Mouse (Mus musculus) liver, embryonic 11.5 days (tissue): Measurements from ENCODE around the gene Cwc22. TPM values are rescaled to one million over a fixed set of nuclear protein-coding genes. Genes with fewer than 3 reads are reported as not detected.
A peak's percentile ranks its signal among the peaks of the same experiment; 100 is the strongest.

Experiments used
- ATAC-seq: fragments of 200-750 bp; cut with Nextera tagmentation; replicated peaks from 2 replicates; pipeline ENCODE4 v1.8.0; 2017; ENCODE audit warnings: moderate number of reproducible peaks, mild to moderate bottlenecking, moderate TSS enrichment, moderate library complexity; ENCODE audit not compliant: low FRiP score
- DNase-seq: peaks from one replicate; pipeline ENCODE4 v3.0.0-alpha.2; 2017; ENCODE audit warnings: low spot score
- H3K27ac ChIP-seq: fragments of 300-500 bp; sonication (generic); 2 replicates; pipeline ENCODE4 v1.5.1; 2014; ENCODE audit warnings: mild to moderate bottlenecking, low read depth, low read length, control low read depth
- H3K27me3 ChIP-seq: fragments of 300-500 bp; sonication (generic); replicated peaks from 2 replicates; pipeline ENCODE4 v1.6.1; 2014; ENCODE audit warnings: low read length, mixed read lengths; ENCODE audit not compliant: control insufficient read depth, insufficient read depth
- H3K36me3 ChIP-seq: fragments of 300-500 bp; sonication (generic); 2 replicates; pipeline ENCODE4 v1.6.1; 2014; ENCODE audit warnings: mild to moderate bottlenecking, low read length, moderate library complexity, mixed read lengths; ENCODE audit not compliant: control insufficient read depth, insufficient read depth
- H3K4me1 ChIP-seq: fragments of 300-500 bp; sonication (generic); replicated peaks from 2 replicates; pipeline ENCODE4 v1.6.1; 2014; ENCODE audit warnings: low read length, mixed read lengths; ENCODE audit not compliant: control insufficient read depth, insufficient read depth
- H3K4me2 ChIP-seq: fragments of 300-500 bp; sonication (generic); 2 replicates; pipeline ENCODE4 v1.6.1; 2014; ENCODE audit warnings: mild to moderate bottlenecking, control low read depth, moderate library complexity
- H3K4me3 ChIP-seq: fragments of 300-500 bp; sonication (generic); 2 replicates; pipeline ENCODE4 v1.5.1; 2014; ENCODE audit warnings: low read depth, low read length, control low read depth
- H3K9ac ChIP-seq: fragments of 300-500 bp; sonication (generic); 2 replicates; pipeline ENCODE4 v1.6.1; 2014; ENCODE audit warnings: low read depth, low read length, control low read depth
- H3K9me3 ChIP-seq: fragments of 300-500 bp; sonication (generic); 2 replicates; pipeline ENCODE4 v1.6.1; 2016; ENCODE audit warnings: low read length, inconsistent platforms, mixed read lengths; ENCODE audit not compliant: control insufficient read depth
- WGBS: fragments of 180-500 bp; shearing (Covaris S2); extraction: QIAGEN DNeasy Blood & Tissue Kit; methylation state at CpG from one replicate; pipeline ENCODE4 v1.1.7; 2014; 5-methylcytosine and 5-hydroxymethylcytosine counted together
- polyA plus RNA-seq: library from polyadenylated mRNA; unstranded; fragments of >200 nt; fragmentation: Nextera tagmentation; extraction: Ambion mirVana; gene quantifications from 2 replicates; pipeline ENCODE4 v1.2.1, GENCODE M21; 2014

Cwc22 gene
- 35.1 and 37.8 TPM in 2 replicates for polyA plus RNA-seq

DNA sequence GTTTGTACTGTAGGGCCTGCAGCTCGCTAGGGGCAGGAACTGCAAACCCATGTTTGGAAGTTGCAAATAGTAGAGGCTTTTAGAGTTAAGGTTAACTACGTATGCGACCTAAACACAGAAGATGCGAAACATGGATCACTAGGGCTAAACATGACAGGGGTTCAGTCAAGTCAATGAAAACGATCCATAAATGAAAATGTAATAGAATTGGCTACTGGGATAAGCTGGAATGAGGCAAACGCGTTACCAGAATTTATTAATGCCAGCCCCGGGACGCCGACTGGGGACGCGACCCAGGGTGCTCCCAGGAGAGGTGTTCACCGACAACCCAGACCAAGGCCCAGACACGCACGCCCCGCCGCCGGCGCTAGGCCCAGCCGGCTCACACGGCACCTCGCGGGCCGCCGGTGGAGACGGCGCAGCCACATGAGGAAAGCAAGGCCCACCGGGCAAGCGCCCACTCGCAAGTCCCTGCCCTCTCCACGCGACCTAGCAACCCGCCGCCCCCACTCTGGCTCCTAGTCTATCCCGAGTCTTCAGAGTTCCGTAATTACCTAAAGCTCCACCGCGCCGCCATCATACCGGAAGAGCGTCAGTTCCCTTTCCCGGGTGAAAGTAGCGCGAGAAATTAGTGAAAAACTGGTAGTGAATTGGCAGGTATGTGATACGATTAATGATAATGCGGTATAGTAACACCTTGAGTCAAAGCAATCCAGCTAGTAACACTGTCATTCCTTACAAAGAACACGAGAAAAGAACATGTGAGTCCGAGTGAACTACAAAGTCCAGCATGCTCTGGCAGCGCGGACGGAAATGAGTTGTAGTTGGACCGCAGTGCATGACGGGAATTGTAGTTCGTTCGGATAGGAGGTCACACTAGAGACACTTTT lies at the start of gene Cwc22:
Gene Cwc22 (minus strand): TSS at position 780 of the 890 bp plus-strand sequence.
- no peaks in the 10 kb centered on the region for H3K27me3 ChIP-seq
- peak within 1 kb of the TSS; percentile 71 for H3K4me3 ChIP-seq
- ATAC-seq (peak; percentile 89), DNase-seq (peak; percentile 81)
- WGBS, result under 1% methylated on average over 55 of the region's 55 CpGs
- H3K27ac ChIP-seq, result no peak within 1 kb of the TSS
- H3K4me2 ChIP-seq, result peak within 1 kb of the TSS; percentile 64
- peak within 1 kb of the TSS; percentile 85 for H3K9ac ChIP-seq
- no peaks in the 10 kb centered on the region for H3K9me3 ChIP-seq
- 0 out of 2 replicates have a peak, but pooled peaks cover 2% of the 10 kb centered on the region for H3K36me3 ChIP-seq
- peaks cover 3% of the 10 kb centered on the region for H3K4me1 ChIP-seq

DNA sequence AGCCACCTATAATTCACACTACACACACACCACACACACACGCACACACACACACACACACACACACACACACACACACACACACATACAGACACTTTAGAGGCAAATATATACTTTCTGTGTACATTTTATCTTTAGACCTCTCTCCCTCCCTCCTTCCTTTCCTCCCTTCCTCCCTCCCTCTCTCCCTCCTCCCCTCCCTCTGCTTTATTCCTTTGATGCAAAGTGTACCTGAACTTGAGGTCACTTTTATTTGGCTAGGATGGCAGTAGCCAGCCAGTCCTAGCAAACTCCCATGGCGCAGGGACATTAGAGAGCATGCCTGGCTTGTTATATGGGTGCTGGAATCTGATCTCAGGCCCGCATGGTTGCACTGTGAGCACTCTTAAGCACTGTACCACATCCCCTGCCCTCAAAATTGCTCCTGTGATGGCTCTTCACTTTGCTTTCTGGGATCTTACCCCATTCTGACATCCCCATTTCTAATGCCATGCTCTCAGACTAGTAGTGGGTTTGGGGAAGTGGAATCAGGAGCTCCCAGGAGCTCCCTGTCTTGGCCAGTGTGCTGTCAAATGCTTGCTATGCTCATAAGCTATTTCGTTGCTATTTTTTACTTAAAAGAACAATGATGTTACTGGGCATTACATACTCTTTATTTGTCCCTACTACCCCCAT lies 47.7 kb upstream of the Cwc22 start:
- H3K4me3 ChIP-seq, result no peak overlapping the region
- H3K27ac ChIP-seq, result no peak overlapping the region
- ATAC-seq (no peak), DNase-seq (no peak)
- H3K36me3 ChIP-seq, result no peaks in the 10 kb centered on the region
- WGBS, result 61% methylated on average over 4 of the region's 4 CpGs
- no peaks in the 10 kb centered on the region for H3K27me3 ChIP-seq
- no peak overlapping the region for H3K4me2 ChIP-seq
- H3K4me1 ChIP-seq, result no peaks in the 10 kb centered on the region
- H3K9ac ChIP-seq, result no peak overlapping the region
- no peaks in the 10 kb centered on the region for H3K9me3 ChIP-seq

DNA sequence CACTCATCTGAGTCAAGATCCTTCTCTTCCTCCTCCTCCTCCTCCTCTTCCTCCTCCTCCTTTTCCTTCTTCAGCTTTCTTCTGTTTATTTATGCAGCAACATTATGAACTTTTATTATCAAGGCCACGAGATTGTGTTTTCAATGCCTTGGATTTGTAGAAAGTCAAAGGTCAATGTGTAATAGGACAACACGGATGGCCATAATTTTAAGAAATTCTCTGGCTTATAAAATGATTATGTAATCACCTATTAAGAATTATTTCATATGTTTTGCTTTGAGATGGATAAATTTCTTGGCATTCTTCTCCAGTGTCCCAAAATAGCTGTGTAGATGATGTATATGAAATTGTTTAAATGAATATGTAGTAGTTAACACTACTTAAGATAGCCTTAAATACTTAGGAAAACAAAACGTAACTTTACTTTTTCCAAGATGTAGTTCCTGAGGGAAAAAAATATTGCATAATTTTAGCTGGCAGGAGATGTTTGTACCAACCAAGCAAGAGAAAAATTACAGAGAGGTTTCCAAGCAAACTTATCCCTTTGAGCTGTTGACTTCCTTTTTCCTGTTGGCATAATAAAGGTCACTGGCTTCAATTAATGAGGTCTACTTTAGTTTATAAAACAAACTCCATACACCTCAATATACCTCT lies 46.9 kb upstream of the Cwc22 start:
- no peak overlapping the region for H3K27ac ChIP-seq
- H3K9me3 ChIP-seq, result no peaks in the 10 kb centered on the region
- ATAC-seq (no peak), DNase-seq (no peak)
- no peaks in the 10 kb centered on the region for H3K27me3 ChIP-seq
- H3K9ac ChIP-seq, result no peak overlapping the region
- no peaks in the 10 kb centered on the region for H3K4me1 ChIP-seq
- H3K4me2 ChIP-seq, result no peak overlapping the region
- H3K4me3 ChIP-seq, result no peak overlapping the region
- 74% methylated on average over 3 of the region's 3 CpGs for WGBS
- no peaks in the 10 kb centered on the region for H3K36me3 ChIP-seq

DNA sequence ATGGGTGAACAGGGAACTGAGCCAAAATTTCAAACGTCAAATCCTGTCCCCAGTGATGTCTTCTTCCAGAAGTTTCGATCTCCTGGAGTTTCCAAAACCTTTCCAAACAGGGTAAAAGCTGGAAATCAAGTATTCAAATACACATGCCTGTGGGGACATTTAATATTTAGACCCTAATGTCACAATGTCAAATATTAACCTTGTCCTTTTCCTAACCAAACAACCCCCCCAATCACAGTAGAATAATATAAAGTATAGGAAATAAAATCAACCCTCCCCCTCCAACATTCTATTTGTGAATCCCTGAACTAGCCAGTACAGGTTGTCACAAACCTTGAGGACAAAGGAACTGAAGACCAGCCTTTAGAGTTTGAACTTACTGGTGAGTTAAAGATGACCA lies 44.6 kb upstream of the Cwc22 start:
- Histone ChIP-seq H3K9ac (no peak overlapping the region), H3K4me3 (no peak overlapping the region), H3K36me3 (no peaks in the 10 kb centered on the region), H3K27me3 (no peaks in the 10 kb centered on the region), H3K27ac (no peak overlapping the region), H3K4me1 (no peaks in the 10 kb centered on the region), H3K9me3 (no peaks in the 10 kb centered on the region), H3K4me2 (no peak overlapping the region)
- DNase-seq (no peak), ATAC-seq (no peak)
- 54% methylated on average over 2 of the region's 2 CpGs for WGBS

DNA sequence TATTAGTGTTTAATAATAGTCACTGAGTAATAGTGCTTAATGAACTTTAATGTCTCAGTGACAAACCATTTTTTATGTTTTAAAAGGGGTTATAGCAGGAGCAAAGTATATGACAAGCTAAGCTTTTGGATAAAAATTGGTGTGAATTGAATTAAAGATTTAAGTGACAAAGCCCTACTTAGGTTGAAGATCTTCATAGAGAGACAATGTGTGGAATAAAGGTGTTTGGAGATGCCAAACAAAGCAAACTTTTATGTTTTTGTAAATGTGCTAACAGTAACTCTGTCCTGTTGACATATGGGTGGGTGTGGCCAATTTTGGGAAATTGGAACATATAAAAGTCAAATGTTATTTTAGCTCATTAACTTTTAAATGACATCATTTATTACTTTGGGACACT lies 43.9 kb upstream of the Cwc22 start:
- H3K4me3 ChIP-seq, result no peak overlapping the region
- no peak overlapping the region for H3K27ac ChIP-seq
- no peaks in the 10 kb centered on the region for H3K4me1 ChIP-seq
- H3K4me2 ChIP-seq, result no peak overlapping the region
- ATAC-seq, result no peak
- H3K9ac ChIP-seq, result no peak overlapping the region
- DNase-seq, result no peak
- no peaks in the 10 kb centered on the region for H3K27me3 ChIP-seq
- H3K36me3 ChIP-seq, result no peaks in the 10 kb centered on the region
- no peaks in the 10 kb centered on the region for H3K9me3 ChIP-seq

DNA sequence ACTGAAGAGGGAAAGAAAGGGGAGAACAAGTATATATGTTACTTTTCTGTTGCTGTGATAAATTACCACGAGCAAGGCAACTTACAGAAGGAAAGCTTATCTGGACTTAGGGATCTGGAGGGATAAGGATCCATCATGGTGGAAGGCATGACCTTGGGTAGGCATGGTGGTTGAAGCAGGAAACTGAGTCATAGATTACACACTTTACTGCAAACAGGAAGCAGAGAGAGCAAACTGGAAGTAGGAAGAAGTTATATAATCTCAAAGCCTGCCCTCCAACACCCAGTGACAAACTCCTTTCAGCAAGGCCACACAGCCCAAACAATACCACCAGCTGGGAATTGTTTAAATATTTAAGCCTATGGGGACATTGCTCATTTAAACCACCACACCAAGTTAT lies 43.2 kb upstream of the Cwc22 start:
- no peaks in the 10 kb centered on the region for H3K36me3 ChIP-seq
- H3K9ac ChIP-seq, result no peak overlapping the region
- H3K9me3 ChIP-seq, result no peaks in the 10 kb centered on the region
- H3K4me3 ChIP-seq, result no peak overlapping the region
- H3K4me2 ChIP-seq, result no peak overlapping the region
- no peaks in the 10 kb centered on the region for H3K27me3 ChIP-seq
- no peak for DNase-seq
- WGBS, result 51% methylated on average over 1 of the region's 1 CpGs
- no peaks in the 10 kb centered on the region for H3K4me1 ChIP-seq
- ATAC-seq, result no peak
- H3K27ac ChIP-seq, result no peak overlapping the region

DNA sequence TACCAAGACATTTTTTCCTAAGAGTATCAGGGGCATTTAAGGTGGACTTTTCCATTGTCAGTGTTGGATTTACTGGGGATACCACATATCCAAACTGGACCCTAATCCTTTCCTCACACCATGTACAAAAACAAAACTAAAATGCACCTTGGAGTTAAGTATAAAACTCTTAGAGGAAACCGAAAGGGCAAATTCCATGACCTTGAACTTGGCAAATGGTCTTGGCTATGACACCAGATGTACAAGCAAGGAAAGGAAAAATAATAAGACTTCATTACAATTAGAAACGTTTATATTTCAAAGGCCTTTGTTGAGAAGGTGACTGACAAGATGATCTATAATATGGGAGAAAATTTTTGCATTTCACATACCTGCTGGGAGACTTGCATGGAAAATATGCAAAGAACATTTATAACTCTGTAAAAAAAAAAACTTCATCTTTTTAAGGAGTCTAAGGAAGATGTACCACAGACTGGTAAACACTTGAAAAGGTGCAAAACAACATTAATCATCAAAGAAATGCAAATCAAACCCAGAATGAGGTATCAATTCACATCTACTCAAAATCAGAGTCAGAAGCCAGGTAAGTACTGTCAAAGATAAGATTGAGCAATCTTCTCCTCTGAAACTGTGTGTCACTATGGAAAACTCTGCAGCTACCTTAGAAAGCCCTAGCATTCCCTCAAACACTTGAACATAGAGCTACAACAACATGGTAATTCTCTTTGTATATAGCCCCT lies 40.0 kb upstream of the Cwc22 start:
- no peak overlapping the region for H3K9ac ChIP-seq
- no peaks in the 10 kb centered on the region for H3K9me3 ChIP-seq
- no peaks in the 10 kb centered on the region for H3K4me1 ChIP-seq
- no peak overlapping the region for H3K4me2 ChIP-seq
- 71% methylated on average over 2 of the region's 2 CpGs for WGBS
- no peak overlapping the region for H3K4me3 ChIP-seq
- ATAC-seq (no peak), DNase-seq (no peak)
- no peak overlapping the region for H3K27ac ChIP-seq
- no peaks in the 10 kb centered on the region for H3K36me3 ChIP-seq
- H3K27me3 ChIP-seq, result no peaks in the 10 kb centered on the region

DNA sequence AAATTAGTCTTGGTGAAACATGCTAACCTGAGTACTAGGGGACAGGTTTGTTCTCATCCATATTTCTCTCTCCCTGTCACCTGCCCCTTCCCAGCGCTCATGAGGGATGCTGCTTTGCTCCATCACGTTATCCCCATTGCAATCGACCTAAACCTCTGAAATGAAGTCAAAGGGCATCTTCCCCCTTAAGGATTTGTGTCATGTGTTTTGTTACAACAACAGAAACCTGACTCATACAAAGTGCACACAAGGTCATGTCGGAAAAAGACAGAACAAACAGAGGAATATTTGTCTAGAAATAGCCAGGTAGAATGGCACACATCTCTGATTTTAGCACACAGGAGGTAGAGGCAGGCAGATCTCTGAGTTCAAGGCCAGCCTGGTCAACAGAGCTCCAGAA lies 38.0 kb upstream of the Cwc22 start:
- Histone ChIP-seq H3K27me3 (no peaks in the 10 kb centered on the region), H3K4me2 (no peak overlapping the region), H3K4me1 (no peaks in the 10 kb centered on the region), H3K9ac (no peak overlapping the region), H3K27ac (no peak overlapping the region), H3K4me3 (no peak overlapping the region), H3K36me3 (no peaks in the 10 kb centered on the region), H3K9me3 (no peaks in the 10 kb centered on the region)
- no peak for DNase-seq
- 70% methylated on average over 4 of the region's 4 CpGs for WGBS
- ATAC-seq, result no peak
